Mouse (Mus musculus) cerebellum, adult 11 months (tissue): ENCODE measurements at regions not wholly inside any gene's neighbourhood (a gene's known extent, or its start where the extent isn't known, plus 50 kb on each side); places are given as distances from the start of the nearest gene placed in this dataset.

Source experiments
- DNase-seq: peaks from one replicate; pipeline ENCODE4 v3.0.0; 2022

DNA sequence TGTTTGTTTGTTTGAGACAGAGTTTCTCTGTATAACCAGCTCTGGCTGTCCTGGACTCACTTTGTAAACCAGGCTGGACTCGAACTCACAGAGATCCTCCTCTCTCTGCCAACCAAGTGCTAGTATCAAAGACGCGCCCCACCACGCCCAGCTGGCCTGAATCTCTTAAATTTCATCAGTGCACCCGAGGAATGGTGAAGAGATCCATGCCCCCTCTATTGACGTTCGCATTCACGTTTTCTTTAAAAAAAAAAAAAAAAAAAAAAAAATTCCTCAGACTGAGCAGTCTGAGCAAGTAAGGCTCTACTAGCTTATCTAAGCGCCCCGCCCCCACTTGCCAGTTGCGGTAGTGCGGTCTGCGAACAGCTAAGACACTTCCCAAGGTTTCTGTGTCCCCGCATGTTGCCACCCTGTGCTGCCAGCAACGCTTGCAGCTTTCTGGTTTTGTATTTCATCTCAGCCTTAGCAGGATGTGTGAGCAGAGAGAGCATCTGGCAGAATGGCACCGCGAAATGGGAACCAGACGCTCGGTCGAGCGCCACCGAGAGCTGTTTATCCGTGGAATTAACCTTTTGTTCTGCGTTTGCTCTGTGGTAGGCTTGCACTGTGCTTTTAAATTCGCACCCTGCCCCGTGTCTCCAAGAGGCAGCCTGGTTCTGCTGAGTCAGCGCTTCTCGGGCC lies 225.1 kb upstream of the Hes1 start:
- DNase-seq = no peak

- no peak for DNase-seq
Observed at GRCm38 (mm10) chr16:29839662-29840001, 224.6 kb upstream of the Hes1 start.

GRCm38 (mm10) chr16:29840412-29840811 lies 223.8 kb upstream of the Hes1 start:
- no peak for DNase-seq

- no peak for DNase-seq
Observed at GRCm38 (mm10) chr16:29841132-29841531, 223.1 kb upstream of the Hes1 start.

GRCm38 (mm10) chr16:29842071-29842470 lies 222.1 kb upstream of the Hes1 start:
- DNase-seq = no peak

- no peak for DNase-seq
Observed at GRCm38 (mm10) chr16:29843490-29843889, 220.7 kb upstream of the Hes1 start.

- DNase-seq = no peak
Observed at GRCm38 (mm10) chr16:29844706-29845596, 219.2 kb upstream of the Hes1 start.

DNA sequence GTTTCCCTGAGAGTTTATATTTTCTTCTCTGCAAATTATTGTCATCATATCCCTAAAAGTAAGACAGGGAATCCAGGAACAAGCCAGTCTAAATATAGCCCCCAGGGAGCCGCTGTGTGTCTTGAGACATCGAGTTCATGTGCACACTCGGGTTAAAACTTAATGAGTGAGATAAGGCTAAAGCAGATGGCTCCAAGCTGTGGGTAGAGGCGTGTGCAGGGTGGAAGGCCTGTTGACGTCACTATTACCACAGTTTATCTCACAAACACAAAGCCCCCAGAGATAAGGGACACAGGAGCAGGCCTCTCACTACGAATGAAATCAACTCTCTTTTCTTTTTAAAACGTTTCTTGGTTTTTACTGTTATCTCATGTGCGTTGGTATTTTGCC lies 218.6 kb upstream of the Hes1 start:
- no peak for DNase-seq

DNA sequence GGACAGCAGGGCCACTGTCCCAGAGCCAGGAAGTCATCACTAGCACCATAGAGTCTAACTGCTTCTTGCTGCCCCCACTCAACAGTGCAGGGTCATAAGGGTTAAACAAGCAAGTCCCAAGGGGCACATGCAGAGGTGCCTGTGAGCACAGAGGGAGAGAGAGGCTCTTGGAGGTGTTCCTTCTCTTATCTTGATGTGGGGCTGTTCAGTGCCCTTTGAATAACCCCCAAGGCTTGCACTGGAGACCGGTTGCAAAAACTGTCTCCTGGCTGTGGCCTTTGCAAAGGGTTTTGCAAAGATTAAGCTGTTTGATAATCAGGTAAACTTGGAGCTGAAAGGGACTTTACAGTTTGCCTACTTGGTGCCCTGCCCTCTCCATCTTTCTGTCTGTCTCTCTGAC lies 217.1 kb upstream of the Hes1 start:
- no peak for DNase-seq

- no peak for DNase-seq
Observed at GRCm38 (mm10) chr16:29847734-29848133, 216.4 kb upstream of the Hes1 start.

DNA sequence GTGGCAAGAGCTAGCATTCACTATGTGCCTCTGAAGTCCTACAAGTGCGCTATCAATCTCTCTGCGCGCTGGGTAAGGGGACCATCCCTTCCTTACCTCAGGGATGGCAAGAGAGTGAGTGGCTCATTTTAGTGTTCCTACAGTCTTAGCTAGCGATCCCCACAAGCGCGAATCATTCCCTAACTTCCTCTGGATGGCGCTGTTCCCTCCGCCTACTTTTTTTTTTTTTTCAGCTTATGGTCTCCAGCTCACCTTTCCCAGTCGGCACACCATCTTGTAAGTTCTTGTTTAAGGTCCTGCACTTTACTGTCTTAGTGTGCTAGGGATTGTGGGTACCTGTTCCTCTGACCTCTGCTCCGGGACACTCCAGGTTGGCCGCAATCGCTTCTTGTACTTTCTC lies 215.7 kb upstream of the Hes1 start:
- no peak for DNase-seq

DNA sequence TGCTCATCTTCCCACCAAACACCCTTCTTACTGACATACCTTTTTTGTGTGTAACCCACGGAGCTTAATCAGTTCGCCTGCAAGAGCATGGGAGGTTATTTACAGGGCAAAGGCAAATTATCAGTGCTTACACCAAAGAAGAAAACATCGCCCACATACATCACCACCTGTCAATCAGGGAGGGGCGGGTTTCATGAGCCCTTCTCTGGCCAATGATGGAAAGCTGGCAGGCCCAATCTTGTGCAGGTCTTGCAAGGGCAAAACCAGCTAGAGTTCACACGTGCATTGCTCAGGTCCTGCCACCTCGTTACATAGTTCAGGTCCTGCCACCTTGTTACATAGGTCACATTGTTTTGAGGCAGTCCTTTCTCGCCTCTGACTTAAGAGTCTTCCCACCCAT lies 214.7 kb upstream of the Hes1 start:
- DNase-seq = no peak

- no peak for DNase-seq
Observed at GRCm38 (mm10) chr16:29850616-29851015, 213.6 kb upstream of the Hes1 start.

DNA sequence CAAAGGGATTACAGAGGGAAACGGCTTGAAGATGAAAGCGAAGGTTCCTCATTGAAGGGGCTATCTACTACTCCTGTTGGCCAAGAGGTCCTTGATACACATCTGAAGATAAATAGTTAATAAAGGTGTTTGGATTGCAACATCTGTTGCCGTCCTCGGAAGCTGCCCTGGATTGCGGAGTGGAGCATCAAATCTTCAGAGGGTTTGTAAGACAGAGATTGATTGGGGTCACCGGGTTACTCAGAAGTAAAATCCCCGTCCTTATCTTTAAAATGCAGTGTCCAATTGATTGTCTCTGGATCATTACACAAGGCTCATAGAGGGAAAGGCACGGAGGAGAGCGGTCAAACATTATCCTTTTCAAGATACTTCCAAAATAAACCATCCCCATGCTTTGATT lies 212.4 kb upstream of the Hes1 start:
- no peak for DNase-seq

- no peak for DNase-seq
Observed at GRCm38 (mm10) chr16:29854805-29855565, 209.2 kb upstream of the Hes1 start.

GRCm38 (mm10) chr16:29856545-29856944 lies 207.6 kb upstream of the Hes1 start:
- no peak for DNase-seq

GRCm38 (mm10) chr16:29858645-29859044 lies 205.5 kb upstream of the Hes1 start:
- no peak for DNase-seq

DNA sequence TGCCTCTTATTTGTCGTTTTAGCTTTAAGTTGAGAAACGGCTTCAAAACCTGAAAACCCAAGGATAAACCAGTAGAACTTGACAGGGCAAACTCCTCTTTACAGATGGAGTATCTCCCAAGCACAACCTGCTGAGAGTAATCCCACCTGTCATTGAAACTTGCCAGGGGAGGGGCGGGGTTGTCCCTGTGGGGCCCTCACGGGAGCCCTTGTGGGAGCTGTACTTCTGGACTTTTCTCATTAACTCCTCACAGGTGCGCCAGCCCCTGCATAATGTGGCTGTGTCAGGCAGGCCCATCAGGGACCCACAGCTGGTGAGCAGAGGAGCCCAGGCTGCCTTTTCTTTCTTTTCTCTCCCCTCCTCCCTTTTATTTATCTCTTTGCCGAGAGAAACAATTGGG lies 203.9 kb upstream of the Hes1 start:
- no peak for DNase-seq

DNA sequence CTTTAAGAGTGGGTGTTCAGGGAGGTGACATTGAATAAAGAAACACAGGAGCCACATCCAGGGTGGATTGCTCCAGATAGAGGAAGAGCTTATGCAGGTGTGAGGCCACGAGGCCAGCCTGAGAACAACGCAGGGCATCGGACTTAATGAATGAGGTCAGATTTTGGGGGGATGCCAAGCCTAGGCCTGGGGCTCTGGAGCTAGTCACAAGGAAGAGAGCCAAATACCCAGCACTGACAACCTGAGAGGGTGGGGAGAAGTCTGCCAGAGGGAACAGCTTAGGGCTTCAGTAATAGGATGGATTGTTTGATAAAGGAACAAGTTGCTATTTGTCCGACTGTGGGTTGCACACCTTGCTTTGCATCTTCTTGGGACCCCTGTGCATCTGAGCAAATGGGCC lies 203.1 kb upstream of the Hes1 start:
- DNase-seq = peak; percentile 41

GRCm38 (mm10) chr16:29865075-29865740 lies 199.0 kb upstream of the Hes1 start:
- DNase-seq = no peak

GRCm38 (mm10) chr16:29871395-29871794 lies 192.8 kb upstream of the Hes1 start:
- DNase-seq = no peak

GRCm38 (mm10) chr16:29876196-29876595 lies 188.0 kb upstream of the Hes1 start:
- DNase-seq = no peak
